Mouse (Mus musculus): ENCODE measurements around the gene Kcna7.
"Not testable (repeated sequence)": the region's sequence is repeated elsewhere in the genome, so short reads cannot be mapped to it uniquely, and the experiment has no call there.

Kcna7 gene

GRCm38 (mm10) chr7:45405091-45406075, at the start of gene Kcna7:
Gene Kcna7 (plus strand): TSS chr7:45405653.
- DNase-seq (ENCODE audit: low spot score), result peak; percentile 76

DNA sequence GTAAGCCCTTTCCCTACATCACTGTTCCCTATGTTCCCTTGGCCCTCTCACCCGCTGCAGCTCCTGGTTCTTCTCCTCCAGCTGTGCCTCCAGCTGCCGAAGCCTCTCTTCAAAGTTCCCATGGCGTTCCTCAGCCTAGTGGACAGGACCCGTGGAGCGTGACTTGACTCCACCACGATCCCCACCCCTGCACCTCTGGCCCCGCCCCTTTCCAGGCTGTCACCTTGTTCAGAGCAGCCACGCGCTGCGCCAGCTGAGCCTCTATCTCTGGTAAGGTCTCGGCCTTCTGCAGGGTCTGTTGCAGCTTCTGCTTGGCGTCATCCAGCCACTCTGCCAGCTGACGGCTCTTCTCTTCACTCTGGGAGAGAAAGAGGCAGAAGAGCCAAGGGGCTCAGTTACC, 49.4 kb upstream of the Kcna7 start:
- DNase-seq (ENCODE audit: low spot score), result no peak

GRCm38 (mm10) chr7:45359081-45359480, 46.4 kb upstream of the Kcna7 start:
- DNase-seq (ENCODE audit: low spot score), result not testable (repeated sequence)

- DNase-seq (ENCODE audit: low spot score), result no peak
These were observed 44.9 kb upstream of the Kcna7 start for GRCm38 (mm10) chr7:45360404-45361125.

DNA sequence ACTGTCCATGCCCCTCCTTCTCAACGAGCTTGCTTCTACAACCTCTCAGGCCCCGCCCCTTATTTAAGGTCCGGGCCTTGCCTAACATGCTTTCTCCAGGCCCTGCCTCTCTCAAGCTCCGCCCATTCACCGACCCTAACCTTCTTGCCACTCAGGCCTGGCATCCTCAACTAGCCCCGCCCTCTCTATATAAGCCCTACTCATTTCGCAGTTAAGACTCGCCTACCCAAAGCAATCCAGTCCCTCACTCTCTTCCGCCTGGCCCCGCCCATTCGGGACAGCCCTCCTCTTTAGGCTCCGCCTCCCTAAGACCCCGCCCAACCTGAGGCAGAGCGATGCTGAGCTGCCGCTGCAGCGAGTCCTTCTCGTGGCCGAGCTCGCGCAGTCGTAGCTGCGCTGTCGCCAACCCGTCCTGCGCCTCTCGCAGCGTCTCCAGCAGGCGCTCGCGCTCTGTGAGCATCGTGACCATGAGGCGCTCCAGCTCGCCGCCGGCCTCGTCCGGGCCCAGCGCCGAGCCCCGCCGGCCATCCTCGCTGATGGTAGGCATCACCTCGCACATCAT, 44.1 kb upstream of the Kcna7 start:
- peak; percentile 54 for DNase-seq (ENCODE audit: low spot score)

GRCm38 (mm10) chr7:45362801-45363200, 42.7 kb upstream of the Kcna7 start:
- no peak for DNase-seq (ENCODE audit: low spot score)

- DNase-seq (ENCODE audit: low spot score), result no peak
These were observed 41.5 kb upstream of the Kcna7 start for GRCm38 (mm10) chr7:45363983-45364382.

- peak; percentile 50 for DNase-seq (ENCODE audit: low spot score)
These were observed 39.5 kb upstream of the Kcna7 start for GRCm38 (mm10) chr7:45365742-45366651.

- no peak for DNase-seq (ENCODE audit: low spot score)
These were observed 38.8 kb upstream of the Kcna7 start, which contains the start of gene Ppfia3 for GRCm38 (mm10) chr7:45366652-45367019. Gene Ppfia3 (minus strand): TSS chr7:45367019.

DNA sequence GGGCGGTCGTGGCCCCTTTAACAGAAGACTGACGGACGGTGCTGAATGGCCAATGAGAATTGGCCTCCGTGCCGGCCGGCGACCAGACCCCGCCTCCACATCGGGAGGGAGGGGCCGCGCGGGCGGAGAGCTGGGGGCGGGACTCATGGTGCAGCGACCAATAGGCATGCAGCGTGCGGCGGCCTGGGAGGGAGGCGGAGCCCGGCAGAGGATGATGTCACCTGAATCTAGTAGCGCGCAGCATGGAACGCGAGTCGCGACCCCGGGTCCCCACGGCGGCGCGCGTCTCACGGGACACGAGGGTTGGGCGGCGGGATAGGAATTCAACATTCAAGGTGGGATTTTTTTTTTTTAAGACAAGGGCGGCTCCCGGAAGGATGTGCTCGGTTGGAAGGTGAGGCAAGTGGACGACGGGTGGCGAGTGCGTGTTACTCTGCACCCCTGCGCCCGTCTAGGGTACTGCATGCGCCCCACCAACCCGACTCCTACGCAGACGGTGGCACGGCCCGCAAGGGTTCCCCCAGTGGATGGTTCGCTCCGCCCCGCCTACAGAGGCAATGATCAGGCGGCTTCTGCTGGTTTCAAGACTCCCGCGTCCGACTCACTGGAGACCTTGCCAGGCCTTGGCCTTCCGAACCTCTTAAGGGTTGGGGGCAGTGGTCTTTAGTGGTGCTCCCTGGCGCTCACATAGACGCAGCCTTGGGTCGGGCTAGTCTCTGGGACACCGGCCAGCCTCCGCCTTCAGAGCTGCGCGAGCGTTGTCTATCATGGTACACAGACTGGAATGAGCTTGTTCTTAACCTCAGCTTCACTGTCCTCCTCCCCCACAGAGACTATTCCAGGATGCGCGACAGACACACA, 38.2 kb upstream of the Kcna7 start:
- DNase-seq (ENCODE audit: low spot score), result peak; percentile 97

DNA sequence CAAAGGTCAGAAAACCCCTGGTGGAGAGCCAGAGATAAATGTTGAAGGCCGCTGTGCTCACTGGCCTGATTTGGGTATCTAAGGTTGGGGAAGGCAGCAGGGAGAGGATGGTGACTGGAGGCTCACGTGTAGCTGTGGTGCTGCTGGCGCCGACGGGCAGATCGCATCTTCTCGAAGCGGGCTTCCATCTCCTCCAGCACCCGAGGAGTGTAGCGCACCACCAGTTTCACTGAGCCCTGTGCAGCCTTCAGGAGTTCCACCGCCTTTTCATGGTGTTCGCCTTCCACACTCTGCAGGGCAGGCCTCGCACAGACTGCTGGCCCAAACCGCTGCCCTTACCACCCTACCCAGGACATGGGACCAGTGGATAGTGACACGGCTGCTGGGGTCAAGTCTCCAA, 37.3 kb upstream of the Kcna7 start:
- DNase-seq (ENCODE audit: low spot score), result no peak

DNA sequence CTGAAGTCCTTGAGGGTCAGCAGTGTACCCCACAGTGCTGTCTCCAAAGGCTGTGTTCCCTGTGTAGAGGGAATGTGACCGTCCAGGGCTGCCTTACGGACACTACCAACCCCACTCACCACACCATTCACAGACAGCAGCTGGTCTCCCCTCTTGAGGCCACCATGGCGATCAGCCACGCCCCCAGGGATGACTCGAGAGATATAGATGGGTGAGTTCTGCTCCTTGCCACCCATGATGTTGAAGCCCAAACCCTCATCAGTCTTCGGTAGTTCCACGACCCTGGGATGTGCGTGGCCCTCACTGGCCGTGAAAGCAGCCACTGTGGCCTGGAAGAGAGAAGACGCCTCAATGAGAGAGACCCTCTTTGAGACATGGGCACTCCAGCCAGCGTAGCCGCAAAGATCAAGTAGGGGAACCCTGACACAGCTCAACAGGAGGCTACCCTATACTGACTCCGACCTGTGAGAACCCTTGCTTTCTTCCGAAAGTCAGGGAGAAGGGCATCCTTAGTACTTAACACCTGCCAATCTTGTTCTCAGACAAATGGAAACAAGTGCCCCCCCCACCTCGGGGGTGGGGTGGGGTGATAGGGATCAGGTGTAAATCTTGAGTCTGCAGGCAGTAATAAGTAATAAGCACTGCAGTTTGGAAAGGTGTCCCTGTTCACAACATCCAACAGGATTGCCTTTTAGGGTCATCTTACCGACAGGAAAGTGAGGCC, 36.3 kb upstream of the Kcna7 start:
- no peak for DNase-seq (ENCODE audit: low spot score)

DNA sequence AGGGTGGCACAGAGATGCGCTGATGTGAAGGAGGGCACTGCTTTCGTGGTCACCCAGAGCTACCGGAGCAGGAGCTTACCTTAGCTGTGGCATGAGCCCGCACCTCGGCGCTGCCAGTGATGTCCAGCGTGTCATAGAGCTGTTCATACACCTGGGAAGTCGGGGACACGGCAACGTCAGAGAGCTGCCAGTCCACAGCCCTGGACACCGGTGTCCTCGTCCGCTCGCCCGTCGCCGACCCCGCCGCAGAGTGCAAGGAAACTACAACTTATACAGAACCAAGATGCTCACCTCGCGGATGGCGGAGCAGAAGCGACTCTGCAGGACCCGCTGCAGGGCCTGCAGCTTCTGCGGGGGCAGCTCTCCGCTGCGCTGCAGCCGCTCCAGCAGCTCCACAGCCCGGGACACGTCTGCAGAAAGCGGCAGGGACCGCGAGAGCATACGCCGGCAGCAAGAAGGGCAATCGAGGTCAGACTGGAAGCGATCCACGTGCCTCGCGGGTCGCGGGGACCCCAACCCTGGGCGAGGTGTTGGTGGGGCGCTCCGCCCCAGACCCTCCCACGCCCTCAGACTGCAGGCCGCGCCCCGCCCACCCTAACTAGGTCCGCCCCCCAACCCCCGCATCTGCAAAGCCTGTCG, 35.5 kb upstream of the Kcna7 start:
- peak; percentile 28 for DNase-seq (ENCODE audit: low spot score)

GRCm38 (mm10) chr7:45370475-45371311, 34.8 kb upstream of the Kcna7 start, which contains the start of gene Lin7b:
Gene Lin7b (minus strand): TSS chr7:45370583.
- peak; percentile 74 for DNase-seq (ENCODE audit: low spot score)

DNA sequence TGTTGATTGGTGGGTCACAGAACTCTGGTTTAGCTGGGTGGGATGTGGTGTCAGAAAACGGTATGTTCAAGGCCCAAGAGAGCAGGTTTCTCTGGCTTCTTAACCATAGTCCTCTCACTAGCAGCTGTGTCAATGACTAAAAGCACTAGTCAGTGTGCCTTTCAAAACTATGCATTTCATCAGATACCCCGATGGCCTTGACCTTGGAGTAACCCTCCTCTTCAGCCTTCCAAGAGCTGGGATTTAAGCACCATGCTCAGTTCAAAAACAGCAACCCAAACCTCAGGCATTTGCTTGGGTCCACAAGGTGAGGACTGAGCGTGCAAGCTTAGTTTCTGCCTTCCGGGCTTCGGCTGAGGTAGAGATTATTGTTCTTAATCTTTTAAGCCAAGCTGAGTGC, 33.1 kb upstream of the Kcna7 start:
- DNase-seq (ENCODE audit: low spot score), result no peak

DNA sequence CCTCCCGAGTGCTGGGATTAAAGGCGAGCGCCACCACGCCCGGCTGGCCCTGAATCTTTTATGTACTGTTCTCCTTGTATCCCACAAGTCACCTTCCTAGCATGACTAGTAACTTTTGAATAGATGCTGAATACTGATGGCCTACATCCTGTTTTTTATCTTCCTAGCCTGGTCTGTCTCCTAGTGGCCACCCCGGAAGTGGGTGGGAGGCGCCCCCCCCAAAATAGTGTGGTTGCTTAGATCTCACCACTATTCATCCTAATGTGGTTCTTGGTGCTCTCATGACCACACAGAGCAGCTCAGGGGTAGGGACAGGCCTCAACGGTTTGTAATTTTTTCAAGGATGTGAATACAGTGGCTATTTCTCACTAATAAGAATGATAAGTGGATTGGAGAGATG, 30.8 kb upstream of the Kcna7 start:
- no peak for DNase-seq (ENCODE audit: low spot score)

- DNase-seq (ENCODE audit: low spot score), result no peak
These were observed 29.4 kb upstream of the Kcna7 start for GRCm38 (mm10) chr7:45376057-45376456.

GRCm38 (mm10) chr7:45386077-45386476, 19.4 kb upstream of the Kcna7 start:
- no peak for DNase-seq (ENCODE audit: low spot score)
